Mouse (Mus musculus) ES-CJ7 (cell line): ENCODE results near the gene Gm27027.
A peak's percentile ranks its signal among the peaks of the same experiment; 100 is the strongest.

ENCODE experiments used
- DNase-seq: peaks from one replicate; pipeline ENCODE4 v3.0.0; 2011; ENCODE audit warnings: low read depth, low spot score

Gm27027 gene

DNA sequence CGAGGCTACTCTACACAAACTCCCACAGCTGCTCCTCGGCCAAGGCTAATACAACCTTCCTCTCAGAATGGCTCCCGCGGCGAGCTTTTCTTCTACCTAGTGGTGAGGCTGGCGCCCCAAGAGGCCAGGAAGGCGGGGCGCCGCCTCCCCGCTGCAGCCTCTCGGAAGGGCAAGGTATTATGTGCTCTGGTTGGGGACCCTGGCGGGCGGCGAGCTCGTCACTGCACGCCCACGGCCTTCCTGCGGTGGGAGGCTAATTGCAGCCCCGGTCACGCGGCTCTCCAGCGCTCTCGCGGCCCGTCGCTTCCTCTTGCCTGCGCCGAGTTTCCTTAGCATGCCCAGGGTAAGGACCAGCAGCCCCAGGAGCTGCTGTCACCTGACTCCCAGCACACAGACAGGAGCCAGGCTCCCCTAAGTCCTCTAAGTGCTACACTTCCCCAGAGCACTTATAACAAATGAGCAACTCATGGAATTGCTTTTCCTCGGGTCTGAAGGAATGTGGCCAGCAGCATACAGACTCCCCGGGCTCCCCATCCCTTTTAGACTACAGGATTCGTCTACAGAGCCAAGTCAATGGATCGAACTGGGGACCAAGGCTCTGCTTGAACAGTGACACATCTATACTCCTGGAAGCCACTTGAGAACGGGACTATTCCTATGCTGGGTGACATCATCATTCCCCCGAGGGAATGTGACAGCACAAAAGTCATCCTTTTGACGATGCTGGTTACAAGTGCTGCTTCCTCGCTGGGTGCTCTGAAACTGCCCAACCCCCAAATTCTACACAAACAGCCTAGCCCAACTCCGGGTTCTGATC, 19.5 kb downstream of the Gm27027 start:
- peak; percentile 48 for DNase-seq

DNA sequence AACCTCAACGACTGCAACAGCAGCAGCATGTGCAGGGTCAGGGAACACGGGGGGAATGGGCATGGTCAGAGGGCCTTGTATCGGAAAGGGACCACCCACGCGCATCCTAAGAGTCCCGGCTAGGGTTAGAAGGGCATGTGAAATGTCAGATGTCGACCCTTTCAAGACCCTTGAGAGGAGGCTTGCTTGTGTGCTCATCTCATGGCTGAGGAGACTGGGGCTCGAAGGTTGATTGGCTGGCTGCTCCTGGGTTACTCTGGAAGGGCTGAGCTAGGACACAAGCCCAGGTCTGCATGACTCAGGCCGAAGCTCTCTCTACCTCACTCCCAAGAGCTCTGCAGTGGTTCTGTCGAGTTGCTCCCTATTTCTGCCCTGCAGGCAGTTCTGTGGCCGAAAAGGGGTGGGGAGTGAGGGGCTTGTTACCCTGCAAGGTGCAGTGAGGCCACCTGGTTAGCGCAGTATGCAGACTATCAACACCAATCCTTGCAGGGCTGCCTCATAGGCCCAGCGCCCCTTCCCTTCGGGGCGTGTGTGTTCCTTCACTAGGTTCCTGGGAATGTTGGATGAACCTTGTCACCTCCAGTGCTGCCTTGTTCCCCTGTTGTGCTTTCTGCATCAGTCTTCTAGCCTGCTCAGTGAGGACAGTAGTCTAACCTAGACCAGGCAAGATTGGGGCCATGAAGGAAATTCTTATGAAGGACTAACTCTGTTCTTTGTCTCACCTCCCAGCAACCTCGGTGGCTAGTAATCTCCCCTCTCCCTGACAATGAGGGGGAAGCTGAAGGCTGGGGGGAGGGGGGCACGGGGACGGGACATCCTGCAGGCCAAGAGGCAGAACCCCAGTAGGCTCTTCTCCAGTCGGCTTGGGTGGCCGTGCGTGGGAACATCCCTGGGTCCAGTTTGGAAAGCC, 20.4 kb downstream of the Gm27027 start:
- peak; percentile 10 for DNase-seq

GRCm38 (mm10) chr2:93975041-93975440, 21.1 kb downstream of the Gm27027 start:
- DNase-seq = no peak

DNA sequence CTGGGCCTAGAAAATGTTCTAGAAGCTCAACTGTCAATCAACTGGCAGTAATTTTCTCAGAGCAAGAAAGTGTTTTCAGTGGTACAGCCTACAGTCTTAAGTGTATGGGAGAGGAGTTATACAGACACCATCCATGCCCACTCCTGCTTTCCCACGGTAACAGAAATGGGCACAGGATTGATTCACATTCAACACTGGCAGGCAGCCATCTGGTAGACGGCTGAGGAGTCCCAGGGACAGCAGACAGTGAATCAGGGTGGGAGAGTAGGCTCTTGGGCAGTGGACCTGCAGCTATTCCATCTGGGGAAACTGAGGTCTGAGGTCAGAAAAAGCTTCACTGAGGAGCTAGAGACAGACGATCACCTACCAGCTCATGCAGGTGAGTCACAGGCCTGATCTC, 24.5 kb downstream of the Gm27027 start:
- DNase-seq = no peak

GRCm38 (mm10) chr2:93964494-93965160, 31.5 kb downstream of the Gm27027 start:
- DNase-seq = no peak

DNA sequence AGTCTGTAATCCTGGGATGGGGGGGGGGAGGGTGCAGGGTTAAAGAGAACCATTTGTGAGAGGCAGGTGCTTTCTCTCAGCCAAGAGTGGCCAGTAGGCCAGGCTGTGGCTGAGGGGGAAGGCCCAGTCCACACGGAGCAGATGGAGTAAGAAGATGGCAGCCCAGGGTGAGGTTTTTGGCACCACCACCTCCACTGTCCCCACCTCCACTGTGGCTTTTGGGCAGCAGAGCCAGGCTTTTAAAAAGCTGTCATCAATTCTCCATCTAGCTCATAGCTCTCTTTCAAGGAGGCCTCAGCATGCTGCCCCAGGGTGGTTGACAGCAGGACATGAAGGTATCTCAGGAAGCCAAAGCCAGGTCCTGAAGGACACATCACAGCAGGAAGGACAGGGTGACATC, 32.4 kb downstream of the Gm27027 start:
- DNase-seq = no peak

GRCm38 (mm10) chr2:93961716-93962115, 34.4 kb downstream of the Gm27027 start:
- no peak for DNase-seq

GRCm38 (mm10) chr2:93959346-93959745, 36.8 kb downstream of the Gm27027 start:
- DNase-seq = no peak

DNA sequence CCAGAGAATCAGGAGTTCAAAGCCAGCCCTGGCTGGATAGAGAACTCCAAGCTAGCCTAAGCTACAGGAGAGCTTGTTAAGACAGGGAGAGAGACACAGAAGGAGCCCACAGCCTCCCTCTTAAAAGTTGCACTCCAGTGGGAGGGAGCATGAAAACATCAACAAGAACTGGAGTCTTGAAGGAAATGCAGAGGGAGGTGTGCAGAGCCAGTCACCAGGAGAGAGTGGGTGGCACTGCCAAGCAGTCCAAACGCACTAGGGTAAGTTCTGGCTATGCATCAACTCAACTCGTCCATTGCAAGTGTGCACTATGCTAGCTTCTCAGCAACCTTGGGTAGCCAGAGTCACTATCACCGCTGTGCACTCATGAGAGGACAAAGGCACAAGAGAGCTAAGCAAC, 37.9 kb downstream of the Gm27027 start:
- DNase-seq = no peak

DNA sequence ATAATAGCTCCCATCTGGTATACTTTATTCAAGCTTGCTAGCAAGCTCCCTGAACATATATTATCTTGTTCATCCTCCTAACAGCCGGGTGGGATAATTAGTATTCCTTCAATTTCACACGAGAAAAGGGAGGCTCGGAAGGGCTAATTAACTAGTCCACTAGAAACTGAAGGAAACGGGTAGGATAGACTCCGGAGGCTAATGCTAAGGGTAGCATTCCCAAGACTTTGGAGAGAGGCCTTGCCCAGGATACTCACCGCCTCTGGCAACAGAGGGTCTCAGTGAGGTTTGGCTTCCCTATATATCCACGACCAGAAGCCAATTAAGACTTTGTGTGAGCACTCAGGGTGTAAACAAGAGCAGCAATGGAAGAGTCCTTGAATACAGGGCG, 38.4 kb downstream of the Gm27027 start:
- no peak for DNase-seq

DNA sequence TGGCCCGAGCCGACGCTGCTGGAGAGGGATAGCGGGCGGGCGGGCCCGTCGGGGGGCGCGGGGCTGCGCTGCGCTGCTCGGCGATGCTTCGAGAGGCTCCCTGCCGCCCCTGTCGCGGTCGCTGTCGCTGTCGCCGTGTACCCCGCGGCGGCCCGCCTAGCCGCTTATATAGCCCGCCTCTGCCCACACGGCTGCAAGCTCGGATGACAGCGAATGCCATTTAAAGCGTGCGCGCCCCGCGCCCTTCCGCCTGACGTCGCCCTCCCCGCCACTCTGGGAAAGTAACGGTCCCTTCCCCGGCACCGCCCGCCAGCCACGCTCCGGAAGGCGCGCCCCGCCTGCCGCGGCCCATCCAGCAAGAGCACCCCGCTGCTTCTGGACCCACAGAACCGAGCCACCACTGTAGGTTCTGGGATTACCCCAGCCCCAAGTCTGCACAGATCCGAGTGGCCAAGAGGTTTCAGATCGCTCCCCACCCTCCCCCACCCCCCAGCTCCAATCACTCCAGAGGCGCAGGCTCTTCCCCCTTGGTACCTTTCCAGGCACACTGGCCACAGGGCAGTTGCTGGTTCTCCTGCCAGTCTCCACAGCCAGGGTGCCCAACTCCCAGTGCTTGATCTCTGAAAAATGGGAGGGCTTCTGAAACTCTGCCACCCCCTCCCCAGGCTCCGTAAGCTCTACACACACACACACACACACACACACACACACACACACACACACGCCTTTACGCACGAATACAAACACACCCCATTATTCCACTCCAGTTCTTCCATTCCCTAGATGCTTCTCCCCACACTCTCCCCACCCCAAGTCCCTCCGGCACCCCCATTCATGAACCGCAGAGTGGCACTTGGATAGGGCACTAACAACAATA, 39.0 kb downstream of the Gm27027 start, which contains the start of gene Gm13889:
Gm13889 (minus strand) TSS at position 294 of the 877 bp plus-strand sequence.
- no peak for DNase-seq

- DNase-seq = peak; percentile 51
Measured at GRCm38 (mm10) chr2:93956331-93956801, 39.8 kb downstream of the Gm27027 start.

GRCm38 (mm10) chr2:93955886-93956285, 40.3 kb downstream of the Gm27027 start:
- no peak for DNase-seq

GRCm38 (mm10) chr2:93954781-93955578, 41.2 kb downstream of the Gm27027 start:
- DNase-seq = peak; percentile 40

DNA sequence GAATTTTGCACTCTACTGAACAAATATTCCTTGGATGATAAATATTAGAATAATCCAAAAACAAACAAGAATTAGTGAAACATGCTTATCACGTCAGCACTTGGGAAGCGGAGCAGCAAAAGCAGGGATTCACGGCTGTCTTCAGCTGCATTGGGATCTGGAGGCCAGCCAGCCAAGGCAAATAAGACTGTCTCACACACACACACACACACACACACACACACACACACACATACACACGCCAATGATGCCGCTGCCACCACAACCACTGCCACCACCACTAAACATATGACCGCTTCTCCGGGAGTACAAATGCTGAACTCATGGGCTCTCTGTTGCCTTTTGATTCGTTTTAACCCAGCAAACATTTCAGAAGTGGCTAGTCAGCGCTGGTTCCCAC, 42.4 kb downstream of the Gm27027 start:
- no peak for DNase-seq

GRCm38 (mm10) chr2:93946976-93947375, 49.2 kb downstream of the Gm27027 start:
- DNase-seq = no peak

- DNase-seq = no peak
Measured at GRCm38 (mm10) chr2:93944855-93945254, 51.3 kb downstream of the Gm27027 start.

- peak; percentile 82 for DNase-seq
Measured at GRCm38 (mm10) chr2:93944099-93944498, 52.1 kb downstream of the Gm27027 start.

DNA sequence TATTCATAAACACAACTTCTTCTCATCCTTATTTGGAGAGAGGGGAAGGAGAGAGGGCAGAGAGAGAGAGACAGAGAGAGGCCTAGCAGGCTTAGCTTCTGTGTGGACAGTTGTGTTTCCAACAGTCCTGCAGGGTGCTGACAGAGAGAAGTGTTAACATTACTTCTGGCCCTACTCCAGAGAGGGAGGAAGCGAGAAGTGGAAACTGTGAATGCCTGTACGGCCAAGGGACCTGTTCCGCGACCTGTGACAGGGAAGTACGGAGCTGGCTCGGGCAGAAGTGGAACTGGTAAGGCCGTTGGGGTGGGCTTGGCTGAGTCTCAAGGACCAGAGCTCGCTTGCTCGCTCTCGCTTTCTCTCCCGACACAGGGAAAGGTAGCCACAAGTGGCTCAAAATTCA, 54.5 kb downstream of the Gm27027 start:
- no peak for DNase-seq

- no peak for DNase-seq
Measured at GRCm38 (mm10) chr2:93938534-93938933, 57.6 kb downstream of the Gm27027 start.
